Mouse (Mus musculus): ENCODE results near the gene Olfr430. TPM values are rescaled to one million over a fixed set of nuclear protein-coding genes. Genes with fewer than 3 reads are reported as not detected.
"Not testable (repeated sequence)": the region's sequence is repeated elsewhere in the genome, so short reads cannot be mapped to it uniquely, and the experiment has no call there.

Gene Olfr430
- polyA plus RNA-seq, 1 experiment from 2014 or later: not detected

GRCm38 (mm10) chr1:174049357-174049756 is 17.0 kb upstream of the Olfr430 start:
- not testable (repeated sequence) for H3K27me3 ChIP-seq (ENCODE audit: control insufficient read depth, insufficient read depth, low read length); H3K36me3 ChIP-seq (ENCODE audit: control insufficient read depth, insufficient read depth); H3K4me3 ChIP-seq (ENCODE audit: low read length); H3K9ac ChIP-seq (ENCODE audit: low read length); H3K27ac ChIP-seq (ENCODE audit: low read length); H3K9me3 ChIP-seq (replicated peaks; ENCODE audit: control insufficient read depth, low read length); H3K4me2 ChIP-seq (ENCODE audit: low read depth, low read length); H3K4me1 ChIP-seq (ENCODE audit: control insufficient read depth, insufficient read depth, low read length); ATAC-seq (replicated peaks; ENCODE audit: extremely low read depth, insufficient read depth, low FRiP score)
- 63% methylated on average over 4 of the region's 4 CpGs for WGBS

GRCm38 (mm10) chr1:174050532-174050931 is 15.9 kb upstream of the Olfr430 start:
- H3K9me3 ChIP-seq (replicated peaks; ENCODE audit: control insufficient read depth, low read length): no peaks in the 10 kb centered on the region
- H3K36me3 ChIP-seq (ENCODE audit: control insufficient read depth, insufficient read depth): no peaks in the 10 kb centered on the region
- H3K27ac ChIP-seq (ENCODE audit: low read length): no peak overlapping the region
- H3K9ac ChIP-seq (ENCODE audit: low read length): no peak overlapping the region
- H3K4me2 ChIP-seq (ENCODE audit: low read depth, low read length): no peak overlapping the region
- no peaks in the 10 kb centered on the region for H3K27me3 ChIP-seq (ENCODE audit: control insufficient read depth, insufficient read depth, low read length)
- no peak for ATAC-seq (replicated peaks; ENCODE audit: extremely low read depth, insufficient read depth, low FRiP score)
- no peaks in the 10 kb centered on the region for H3K4me1 ChIP-seq (ENCODE audit: control insufficient read depth, insufficient read depth, low read length)
- WGBS: 82% methylated on average over 4 of the region's 4 CpGs
- no peak overlapping the region for H3K4me3 ChIP-seq (ENCODE audit: low read length)

GRCm38 (mm10) chr1:174051515-174051914 is 14.9 kb upstream of the Olfr430 start:
- 79% methylated on average over 4 of the region's 4 CpGs for WGBS
- no peak for ATAC-seq (replicated peaks; ENCODE audit: extremely low read depth, insufficient read depth, low FRiP score)
- no peak overlapping the region for H3K4me2 ChIP-seq (ENCODE audit: low read depth, low read length)
- H3K27ac ChIP-seq (ENCODE audit: low read length): no peak overlapping the region
- H3K27me3 ChIP-seq (ENCODE audit: control insufficient read depth, insufficient read depth, low read length): no peaks in the 10 kb centered on the region
- H3K9ac ChIP-seq (ENCODE audit: low read length): no peak overlapping the region
- no peak overlapping the region for H3K4me3 ChIP-seq (ENCODE audit: low read length)
- H3K36me3 ChIP-seq (ENCODE audit: control insufficient read depth, insufficient read depth): no peaks in the 10 kb centered on the region
- no peaks in the 10 kb centered on the region for H3K4me1 ChIP-seq (ENCODE audit: control insufficient read depth, insufficient read depth, low read length)
- H3K9me3 ChIP-seq (replicated peaks; ENCODE audit: control insufficient read depth, low read length): no peaks in the 10 kb centered on the region

- no peak overlapping the region for H3K4me3 ChIP-seq (ENCODE audit: low read length)
- H3K9me3 ChIP-seq (replicated peaks; ENCODE audit: control insufficient read depth, low read length): no peaks in the 10 kb centered on the region
- H3K9ac ChIP-seq (ENCODE audit: low read length): no peak overlapping the region
- H3K27me3 ChIP-seq (ENCODE audit: control insufficient read depth, insufficient read depth, low read length): no peaks in the 10 kb centered on the region
- ATAC-seq (replicated peaks; ENCODE audit: extremely low read depth, insufficient read depth, low FRiP score): no peak
- no peak overlapping the region for H3K27ac ChIP-seq (ENCODE audit: low read length)
- no peak overlapping the region for H3K4me2 ChIP-seq (ENCODE audit: low read depth, low read length)
- no peaks in the 10 kb centered on the region for H3K36me3 ChIP-seq (ENCODE audit: control insufficient read depth, insufficient read depth)
- H3K4me1 ChIP-seq (ENCODE audit: control insufficient read depth, insufficient read depth, low read length): no peaks in the 10 kb centered on the region
- WGBS: 82% methylated on average over 5 of the region's 5 CpGs
These were observed 14.4 kb upstream of the Olfr430 start for GRCm38 (mm10) chr1:174051931-174052536.

- Histone ChIP-seq H3K4me3 (ENCODE audit: low read length) (no peak overlapping the region), H3K4me2 (ENCODE audit: low read depth, low read length) (no peak overlapping the region), H3K4me1 (ENCODE audit: control insufficient read depth, insufficient read depth, low read length) (no peaks in the 10 kb centered on the region), H3K27me3 (ENCODE audit: control insufficient read depth, insufficient read depth, low read length) (no peaks in the 10 kb centered on the region), H3K27ac (ENCODE audit: low read length) (no peak overlapping the region), H3K9ac (ENCODE audit: low read length) (no peak overlapping the region), H3K36me3 (ENCODE audit: control insufficient read depth, insufficient read depth) (no peaks in the 10 kb centered on the region), H3K9me3 (replicated peaks; ENCODE audit: control insufficient read depth, low read length) (no peaks in the 10 kb centered on the region)
- no peak for ATAC-seq (replicated peaks; ENCODE audit: extremely low read depth, insufficient read depth, low FRiP score)
- WGBS: 71% methylated on average over 3 of the region's 3 CpGs
These were observed 13.4 kb upstream of the Olfr430 start for GRCm38 (mm10) chr1:174052981-174053380.

- no peak overlapping the region for H3K27ac ChIP-seq (ENCODE audit: low read length)
- H3K4me3 ChIP-seq (ENCODE audit: low read length): no peak overlapping the region
- no peak overlapping the region for H3K4me2 ChIP-seq (ENCODE audit: low read depth, low read length)
- 76% methylated on average over 2 of the region's 2 CpGs for WGBS
- H3K36me3 ChIP-seq (ENCODE audit: control insufficient read depth, insufficient read depth): no peaks in the 10 kb centered on the region
- H3K9ac ChIP-seq (ENCODE audit: low read length): no peak overlapping the region
- H3K27me3 ChIP-seq (ENCODE audit: control insufficient read depth, insufficient read depth, low read length): no peaks in the 10 kb centered on the region
- no peaks in the 10 kb centered on the region for H3K9me3 ChIP-seq (replicated peaks; ENCODE audit: control insufficient read depth, low read length)
- no peaks in the 10 kb centered on the region for H3K4me1 ChIP-seq (ENCODE audit: control insufficient read depth, insufficient read depth, low read length)
- ATAC-seq (replicated peaks; ENCODE audit: extremely low read depth, insufficient read depth, low FRiP score): no peak
These were observed 11.2 kb upstream of the Olfr430 start for GRCm38 (mm10) chr1:174055248-174055647.

- Histone ChIP-seq H3K4me2 (ENCODE audit: low read depth, low read length) (no peak within 1 kb of the TSS), H3K36me3 (ENCODE audit: control insufficient read depth, insufficient read depth) (no peaks in the 10 kb centered on the region), H3K4me3 (ENCODE audit: low read length) (no peak within 1 kb of the TSS), H3K4me1 (ENCODE audit: control insufficient read depth, insufficient read depth, low read length) (no peaks in the 10 kb centered on the region), H3K27ac (ENCODE audit: low read length) (no peak within 1 kb of the TSS), H3K9me3 (replicated peaks; ENCODE audit: control insufficient read depth, low read length) (no peaks in the 10 kb centered on the region), H3K27me3 (ENCODE audit: control insufficient read depth, insufficient read depth, low read length) (no peaks in the 10 kb centered on the region), H3K9ac (ENCODE audit: low read length) (no peak within 1 kb of the TSS)
- no peak for ATAC-seq (replicated peaks; ENCODE audit: extremely low read depth, insufficient read depth, low FRiP score)
- 86% methylated on average over 2 of the region's 2 CpGs for WGBS
These were observed 17.6 kb downstream of the Olfr430 start, which contains the start of gene Olfr429 for GRCm38 (mm10) chr1:174084031-174084430. TSS of gene Olfr429 (plus strand) at chr1:174084331.

GRCm38 (mm10) chr1:174096591-174096990 is 30.2 kb downstream of the Olfr430 start, which contains the start of gene Olfr427:
TSS of gene Olfr427 (plus strand) at chr1:174096891.
- H3K36me3 ChIP-seq (ENCODE audit: control insufficient read depth, insufficient read depth): no peaks in the 10 kb centered on the region
- no peak within 1 kb of the TSS for H3K4me2 ChIP-seq (ENCODE audit: low read depth, low read length)
- H3K27ac ChIP-seq (ENCODE audit: low read length): no peak within 1 kb of the TSS
- H3K4me3 ChIP-seq (ENCODE audit: low read length): no peak within 1 kb of the TSS
- no peak for ATAC-seq (replicated peaks; ENCODE audit: extremely low read depth, insufficient read depth, low FRiP score)
- no peaks in the 10 kb centered on the region for H3K9me3 ChIP-seq (replicated peaks; ENCODE audit: control insufficient read depth, low read length)
- no peak within 1 kb of the TSS for H3K9ac ChIP-seq (ENCODE audit: low read length)
- H3K27me3 ChIP-seq (ENCODE audit: control insufficient read depth, insufficient read depth, low read length): no peaks in the 10 kb centered on the region
- no peaks in the 10 kb centered on the region for H3K4me1 ChIP-seq (ENCODE audit: control insufficient read depth, insufficient read depth, low read length)
- 83% methylated on average over 1 of the region's 1 CpGs for WGBS

- ATAC-seq (replicated peaks; ENCODE audit: extremely low read depth, insufficient read depth, low FRiP score): no peak
- H3K27ac ChIP-seq (ENCODE audit: low read length): no peak overlapping the region
- WGBS: 56% methylated on average over 2 of the region's 2 CpGs
- H3K4me1 ChIP-seq (ENCODE audit: control insufficient read depth, insufficient read depth, low read length): no peaks in the 10 kb centered on the region
- H3K36me3 ChIP-seq (ENCODE audit: control insufficient read depth, insufficient read depth): no peaks in the 10 kb centered on the region
- no peaks in the 10 kb centered on the region for H3K9me3 ChIP-seq (replicated peaks; ENCODE audit: control insufficient read depth, low read length)
- no peaks in the 10 kb centered on the region for H3K27me3 ChIP-seq (ENCODE audit: control insufficient read depth, insufficient read depth, low read length)
- no peak overlapping the region for H3K4me2 ChIP-seq (ENCODE audit: low read depth, low read length)
- H3K9ac ChIP-seq (ENCODE audit: low read length): no peak overlapping the region
- H3K4me3 ChIP-seq (ENCODE audit: low read length): no peak overlapping the region
These were observed 37.3 kb downstream of the Olfr430 start for GRCm38 (mm10) chr1:174103735-174104134.
